Mouse (Mus musculus) embryonic facial prominence, embryonic 14.5 days (tissue): Measurements from ENCODE around the gene Tmem147. TPM values are rescaled to one million over a fixed set of nuclear protein-coding genes. Genes with fewer than 3 reads are reported as not detected.

Experiments used
- ATAC-seq: fragments of 200-750 bp; cut with Nextera tagmentation; 2 replicates; pipeline ENCODE4 v1.8.0; 2017; ENCODE audit warnings: low read depth, moderate number of reproducible peaks, moderate TSS enrichment
- DNase-seq: peaks from one replicate; pipeline ENCODE4 v3.0.0-alpha.2; 2015; ENCODE audit warnings: low spot score
- H3K27ac ChIP-seq: fragments of 300-500 bp; sonication (generic); replicated peaks from 2 replicates; pipeline ENCODE4 v1.5.1; 2014; ENCODE audit warnings: low read depth, mild to moderate bottlenecking, low read length, moderate library complexity
- H3K27me3 ChIP-seq: fragments of 300-500 bp; sonication (generic); replicated peaks from 2 replicates; pipeline ENCODE4 v1.6.1; 2014; ENCODE audit warnings: low read length; ENCODE audit not compliant: control insufficient read depth, insufficient read depth
- H3K36me3 ChIP-seq: fragments of 300-500 bp; sonication (generic); 2 replicates; pipeline ENCODE4 v1.6.1; 2014; ENCODE audit warnings: low read length, mixed read lengths; ENCODE audit not compliant: control insufficient read depth, insufficient read depth
- H3K4me1 ChIP-seq: fragments of 300-500 bp; sonication (generic); 2 replicates; pipeline ENCODE4 v1.6.1; 2014; ENCODE audit warnings: antibody characterized with exemption, low read length; ENCODE audit not compliant: control insufficient read depth, insufficient read depth
- H3K4me2 ChIP-seq: fragments of 300-500 bp; sonication (generic); 2 replicates; pipeline ENCODE4 v1.6.1; 2014; ENCODE audit warnings: low read depth, mild to moderate bottlenecking, low read length, moderate library complexity, mixed read lengths
- H3K4me3 ChIP-seq: fragments of 300-500 bp; sonication (generic); 2 replicates; pipeline ENCODE4 v1.5.1; 2014; ENCODE audit warnings: low read depth, mild to moderate bottlenecking, low read length
- H3K9ac ChIP-seq: fragments of 300-500 bp; sonication (generic); 2 replicates; pipeline ENCODE4 v1.6.1; 2014; ENCODE audit warnings: low read depth, mild to moderate bottlenecking, low read length, moderate library complexity, mixed read lengths
- H3K9me3 ChIP-seq: fragments of 300-500 bp; sonication (generic); 2 replicates; pipeline ENCODE4 v1.6.1; 2016; ENCODE audit warnings: low read length; ENCODE audit not compliant: control insufficient read depth
- WGBS: fragments of 180-500 bp; shearing (Covaris S2); extraction: QIAGEN DNeasy Blood & Tissue Kit; methylation state at CpG from one replicate; pipeline ENCODE4 v1.1.7; 2014; 5-methylcytosine and 5-hydroxymethylcytosine counted together
- polyA plus RNA-seq: library from polyadenylated mRNA; unstranded; fragments of >200 nt; fragmentation: Nextera tagmentation; extraction: Ambion mirVana; gene quantifications from 2 replicates; pipeline ENCODE4 v1.2.1, GENCODE M21; 2014

Tmem147 gene
- polyA plus RNA-seq, 1 experiment from 2014 or later = 214 TPM

DNA sequence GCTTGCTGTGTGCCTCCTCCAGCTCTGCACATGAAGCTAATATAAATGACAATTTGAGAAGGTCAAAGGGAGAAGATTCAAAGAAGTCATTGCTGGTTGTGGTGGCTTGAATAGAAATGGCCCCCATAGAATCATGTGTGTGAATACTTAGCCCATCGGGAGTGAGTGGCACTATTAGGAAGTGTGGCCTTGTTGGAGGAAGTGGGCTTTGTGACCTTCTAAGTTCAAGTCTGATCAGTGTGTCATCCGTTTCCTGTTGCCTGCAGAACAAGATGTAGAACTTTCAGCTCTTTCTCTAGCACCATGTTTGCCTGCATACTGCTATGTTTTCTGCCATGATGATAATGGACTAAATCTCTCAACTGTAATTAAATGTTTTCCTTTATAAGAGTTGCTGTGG is 45.9 kb downstream of the Tmem147 start:
- no peaks in the 10 kb centered on the region for H3K36me3 ChIP-seq
- WGBS = 68% methylated on average over 2 of the region's 2 CpGs
- ATAC-seq = no peak
- H3K4me2 ChIP-seq = no peak overlapping the region
- H3K4me1 ChIP-seq = no peaks in the 10 kb centered on the region
- H3K9ac ChIP-seq = no peak overlapping the region
- DNase-seq = no peak
- H3K9me3 ChIP-seq = no peaks in the 10 kb centered on the region
- H3K27ac ChIP-seq = no peak overlapping the region
- no peak overlapping the region for H3K4me3 ChIP-seq
- peaks cover 15% of the 10 kb centered on the region for H3K27me3 ChIP-seq

GRCm38 (mm10) chr7:30681897-30682296 is 47.4 kb downstream of the Tmem147 start:
- Histone ChIP-seq H3K27ac (no peak overlapping the region), H3K4me2 (no peak overlapping the region), H3K4me3 (no peak overlapping the region), H3K36me3 (no peaks in the 10 kb centered on the region), H3K9ac (no peak overlapping the region), H3K4me1 (no peaks in the 10 kb centered on the region), H3K27me3 (peaks cover 5% of the 10 kb centered on the region; the same call in 1 of the 2 replicates), H3K9me3 (no peaks in the 10 kb centered on the region)
- WGBS = 48% methylated on average over 5 of the region's 5 CpGs
- no peak for DNase-seq
- ATAC-seq = no peak

GRCm38 (mm10) chr7:30678263-30678975 is 50.9 kb downstream of the Tmem147 start:
- Histone ChIP-seq H3K27ac (no peak overlapping the region), H3K27me3 (no peaks in the 10 kb centered on the region), H3K36me3 (no peaks in the 10 kb centered on the region), H3K4me2 (no peak overlapping the region), H3K9me3 (no peaks in the 10 kb centered on the region), H3K4me3 (no peak overlapping the region), H3K4me1 (no peaks in the 10 kb centered on the region), H3K9ac (no peak overlapping the region)
- WGBS = 64% methylated on average over 5 of the region's 5 CpGs
- DNase-seq = no peak
- no peak for ATAC-seq

Other genes starting within 250 kb of the Tmem147 start
- gene Prodh2, start 235.9 kb downstream of the Tmem147 start, polyA plus RNA-seq = not detected in 2 replicates
- gene Arhgap33, start 194.5 kb downstream of the Tmem147 start, polyA plus RNA-seq = 9.7 and 10.9 TPM in 2 replicates
- gene Hspb6, start 177.4 kb downstream of the Tmem147 start, polyA plus RNA-seq = 16.8 and 20.4 TPM in 2 replicates
- 8.1 and 9.9 TPM in 2 replicates for gene Proser3, start 177.2 kb downstream of the Tmem147 start, polyA plus RNA-seq
- 45.7 and 50.5 TPM in 2 replicates for gene Lin37, start 169.7 kb downstream of the Tmem147 start, polyA plus RNA-seq
- gene U2af1l4, start 166.2 kb downstream of the Tmem147 start, polyA plus RNA-seq = 85.4 and 88.0 TPM in 2 replicates
- gene Gm49396, start 166.2 kb downstream of the Tmem147 start, polyA plus RNA-seq = 4.7 and 5.1 TPM in 2 replicates
- 108 and 113 TPM in 2 replicates for gene Psenen, start 165.9 kb downstream of the Tmem147 start, polyA plus RNA-seq
- 2.1 and 2.9 TPM in 2 replicates for gene Igflr1, start 164.1 kb downstream of the Tmem147 start, polyA plus RNA-seq
- gene Kmt2b, start 140.8 kb downstream of the Tmem147 start, polyA plus RNA-seq = 11.7 and 13.3 TPM in 2 replicates
- gene Zbtb32, start 130.6 kb downstream of the Tmem147 start, polyA plus RNA-seq = 0.26 and 0.45 TPM in 2 replicates
- gene Upk1a, start 116.7 kb downstream of the Tmem147 start, polyA plus RNA-seq = 0.39 and 0.47 TPM in 2 replicates
- gene Cox6b1, start 103.4 kb downstream of the Tmem147 start, polyA plus RNA-seq = 860 and 1,015 TPM in 2 replicates
- not detected in 2 replicates for gene Etv2, start 93.7 kb downstream of the Tmem147 start, polyA plus RNA-seq
- gene Rbm42, start 79.2 kb downstream of the Tmem147 start, polyA plus RNA-seq = 93.1 and 106 TPM in 2 replicates
- gene Haus5, start 64.5 kb downstream of the Tmem147 start, polyA plus RNA-seq = 30.7 and 35.0 TPM in 2 replicates
- gene Pmis2, start 57.9 kb downstream of the Tmem147 start, polyA plus RNA-seq = not detected in 2 replicates
- gene 2200002J24Rik, start 30.6 kb downstream of the Tmem147 start, polyA plus RNA-seq = 0.37 and 0.46 TPM in 2 replicates
- gene Atp4a, start 17.3 kb downstream of the Tmem147 start, polyA plus RNA-seq = 0.32 and 0.54 TPM in 2 replicates
- gene Gapdhs, start 14.1 kb upstream of the Tmem147 start, polyA plus RNA-seq = 0.33 and 0.38 TPM in 2 replicates
- 12.4 and 33.7 TPM in 2 replicates for gene Sbsn, start 21.9 kb upstream of the Tmem147 start, polyA plus RNA-seq
- gene Dmkn, start 34.2 kb upstream of the Tmem147 start, polyA plus RNA-seq = 123 and 159 TPM in 2 replicates
- gene Krtdap, start 58.4 kb upstream of the Tmem147 start, polyA plus RNA-seq = 428 and 557 TPM in 2 replicates
- 0.14 and 0.46 TPM in 2 replicates for gene Ffar2, start 94.2 kb upstream of the Tmem147 start, polyA plus RNA-seq
- not detected in 2 replicates for gene Ffar3, start 126.6 kb upstream of the Tmem147 start, polyA plus RNA-seq
- not detected in 2 replicates for gene Ffar1, start 132.0 kb upstream of the Tmem147 start, polyA plus RNA-seq
- 0.22 TPM in 1 of 2 replicates, not detected in the other for gene Cd22, start 150.8 kb upstream of the Tmem147 start, polyA plus RNA-seq
- gene Mag, start 185.3 kb upstream of the Tmem147 start, polyA plus RNA-seq = 1.3 and 1.4 TPM in 2 replicates
- 0.97 TPM in 1 of 2 replicates, not detected in the other for gene Hamp2, start 195.1 kb upstream of the Tmem147 start, polyA plus RNA-seq
- gene Hamp, start 214.5 kb upstream of the Tmem147 start, polyA plus RNA-seq = not detected in 2 replicates
- 18.3 and 23.8 TPM in 2 replicates for gene Usf2, start 227.3 kb upstream of the Tmem147 start, polyA plus RNA-seq
- gene Lsr, start 243.9 kb upstream of the Tmem147 start, polyA plus RNA-seq = 22.7 and 26.0 TPM in 2 replicates
- gene Fam187b, start 244.2 kb upstream of the Tmem147 start, polyA plus RNA-seq = 1.6 and 2.3 TPM in 2 replicates